Mouse (Mus musculus) ES-E14 (cell line): ENCODE results near the gene Zfand3.

ENCODE experiments used
- ZC3H11A ChIP-seq: IDR thresholded peaks from 2 replicates; pipeline ENCODE4 v1.6.1; 2012; ENCODE audit warnings: low read depth, mild to moderate bottlenecking, inconsistent platforms, low read length, borderline replicate concordance
- ZNF384 ChIP-seq: IDR thresholded peaks from 2 replicates; pipeline ENCODE4 v1.6.1; 2012; ENCODE audit warnings: low read depth, low read length, inconsistent platforms

GRCm38 (mm10) chr17:29994459-29994858 lies 10.1 kb upstream of the Zfand3 start:
- no peak for TF ChIP-seq ZC3H11A
- TF ChIP-seq ZNF384 = peak; percentile 41
